Mouse (Mus musculus): ENCODE data around the gene Nwd1.

Gene Nwd1

DNA sequence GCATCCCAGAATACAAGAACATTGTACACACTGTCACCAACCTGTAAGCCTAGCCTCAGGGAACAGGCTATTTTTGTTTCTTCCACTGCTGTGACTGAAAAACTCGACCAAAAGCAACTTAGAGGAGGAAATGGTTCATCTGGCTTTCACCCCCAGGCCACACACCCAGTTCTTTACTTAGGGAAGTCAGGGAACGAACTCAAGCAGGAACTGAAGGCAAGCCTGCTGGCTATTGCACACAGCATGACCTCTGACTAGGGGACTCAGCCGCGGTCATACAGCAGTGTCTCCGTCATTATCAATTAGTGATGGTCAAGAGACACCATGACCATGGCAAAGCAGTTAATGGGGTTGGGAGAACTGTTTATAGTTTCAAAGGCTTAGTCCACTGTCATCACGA, 66.1 kb downstream of the Nwd1 start:
- no peak for DNase-seq

DNA sequence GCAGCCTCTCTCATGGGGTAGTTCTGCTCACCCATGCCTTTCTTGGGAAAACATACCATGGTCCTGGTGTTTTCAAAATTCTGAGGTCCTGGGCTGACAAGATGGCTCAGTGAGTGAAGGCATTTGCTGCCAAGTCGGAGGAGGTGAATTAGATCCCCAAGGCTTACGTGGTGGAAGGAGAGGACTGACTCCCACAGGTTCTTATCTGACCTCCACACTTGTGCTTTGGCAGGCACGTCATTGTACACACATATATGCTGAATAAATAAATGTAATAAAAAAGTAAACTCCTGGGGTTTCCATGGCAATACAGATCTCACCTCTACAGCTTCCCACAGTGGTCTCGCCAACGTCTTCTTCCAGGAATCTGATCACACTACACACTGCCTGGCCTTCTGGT, 70.1 kb downstream of the Nwd1 start:
- DNase-seq: no peak

DNA sequence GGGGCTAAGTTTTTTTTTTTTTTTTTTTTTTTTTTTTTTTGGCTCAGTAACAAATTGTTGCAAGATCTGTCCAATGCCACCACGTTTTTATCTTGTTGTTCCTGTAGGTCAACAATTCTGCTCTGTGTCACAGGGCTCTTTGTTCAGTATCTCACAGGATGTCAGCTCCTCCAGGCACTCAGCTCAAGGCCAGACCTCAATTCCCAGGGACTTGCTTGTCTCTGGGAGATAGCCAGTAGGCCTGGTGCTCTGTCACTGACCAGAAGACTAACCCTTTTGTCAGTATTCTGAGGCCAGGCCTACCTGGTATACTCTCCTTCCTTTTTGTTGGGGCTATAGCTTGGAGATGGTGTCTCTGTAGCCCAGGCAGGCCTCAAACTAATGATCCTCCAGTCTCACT, 74.0 kb downstream of the Nwd1 start:
- no peak for DNase-seq

DNA sequence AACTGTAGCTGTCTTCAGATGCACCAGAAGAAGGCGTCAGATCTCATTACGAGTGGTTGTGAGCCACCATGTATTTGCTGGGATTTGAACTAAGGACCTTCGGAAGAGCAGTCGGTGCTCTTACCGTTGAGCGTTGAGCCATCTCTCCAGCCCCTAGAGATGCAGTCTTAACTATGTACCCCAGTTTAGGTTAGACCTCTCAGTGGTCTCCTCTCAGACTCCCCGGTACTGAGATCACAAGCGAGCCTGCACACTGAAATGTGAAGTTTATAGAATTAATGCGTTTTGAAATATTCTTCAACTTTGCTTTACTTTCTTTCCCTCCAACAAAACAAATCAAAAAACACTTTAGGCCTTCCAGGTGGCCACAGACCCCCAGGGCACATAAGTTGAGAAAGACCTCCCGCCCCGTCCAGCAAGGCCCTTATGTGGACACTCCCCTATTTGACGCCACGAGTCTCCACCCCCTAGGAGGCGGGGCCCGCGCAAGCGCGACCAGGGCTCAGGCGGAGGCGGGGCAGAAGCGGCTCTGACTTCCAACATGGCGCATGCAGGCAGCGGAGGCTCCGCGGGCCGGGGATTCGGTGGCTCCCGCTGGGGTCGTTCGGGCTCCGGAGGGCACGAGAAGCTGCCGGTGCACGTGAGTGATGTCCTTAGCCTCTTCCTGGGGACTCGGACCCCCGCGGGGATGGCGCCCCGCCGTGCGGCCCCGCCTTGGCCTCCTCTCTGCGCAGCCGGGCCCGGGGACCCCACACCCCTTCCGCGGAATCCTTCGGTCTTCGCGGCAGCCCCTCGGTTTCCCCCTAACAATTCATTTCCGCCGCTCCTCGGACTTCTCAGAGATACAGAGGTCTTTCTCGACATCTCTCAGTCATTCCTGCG, 76.5 kb downstream of the Nwd1 start, which contains the start of gene Sin3b:
TSS of gene Sin3b (plus strand) at position 517 of the 882 bp plus-strand sequence.
- peak; percentile 96 to 97 for DNase-seq

DNA sequence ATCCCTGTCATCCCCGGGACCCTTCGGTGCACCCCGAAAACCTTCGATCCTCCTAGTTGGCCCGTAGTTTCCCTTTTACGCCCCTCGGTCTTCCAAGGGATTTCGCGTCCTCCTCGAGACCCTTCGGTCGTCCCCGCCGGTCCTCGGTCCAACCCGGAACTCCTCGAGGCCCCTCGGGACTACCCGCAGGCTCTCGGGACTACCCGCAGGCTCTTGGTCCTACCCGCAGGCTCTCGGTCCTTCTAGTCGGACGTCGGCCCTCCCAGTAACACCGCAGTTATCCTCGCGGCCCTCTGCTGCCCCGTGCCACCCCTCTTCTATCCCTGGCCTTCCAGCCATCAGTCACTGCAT, 77.1 kb downstream of the Nwd1 start:
- peak; percentile 21 to 50 for DNase-seq

DNA sequence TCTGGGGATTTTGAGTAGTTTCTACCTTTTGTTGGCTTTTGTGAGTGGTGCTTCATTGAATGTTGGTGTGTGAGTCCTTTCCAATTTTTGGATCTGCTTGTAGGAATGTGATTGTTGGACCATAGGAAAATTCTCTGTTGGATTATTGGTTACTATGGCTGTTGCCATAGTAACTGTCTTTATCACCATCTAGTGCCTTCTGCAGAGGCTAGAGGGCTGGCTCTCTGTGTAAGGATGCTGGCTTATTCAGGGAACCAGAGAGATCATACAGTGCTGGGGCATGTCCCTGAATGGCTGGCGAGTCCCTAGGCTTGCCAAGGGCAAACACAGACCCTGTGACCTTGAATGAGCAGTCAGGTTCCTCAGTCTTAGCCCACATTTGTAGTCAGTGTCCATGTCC, 82.1 kb downstream of the Nwd1 start:
- DNase-seq: no peak

DNA sequence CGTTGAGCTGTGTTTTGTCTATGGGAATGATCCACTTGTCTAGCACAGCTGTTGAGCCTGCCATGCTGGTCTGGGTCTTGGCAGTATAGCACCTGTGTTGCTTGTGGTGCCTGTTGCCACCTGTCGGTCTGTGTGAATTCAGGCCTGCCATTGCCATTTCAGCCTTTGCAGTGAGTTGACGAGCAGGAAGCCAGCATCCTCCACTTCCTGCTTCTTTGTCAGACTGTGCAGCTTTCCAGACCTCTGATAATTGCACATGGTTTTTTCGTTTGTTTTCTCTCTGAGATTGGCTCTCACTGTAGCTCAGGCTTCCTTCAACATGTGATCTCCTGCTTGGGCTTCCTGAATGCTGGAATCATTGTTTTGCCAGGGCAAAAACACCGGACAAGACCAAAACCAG, 88.5 kb downstream of the Nwd1 start:
- no peak for DNase-seq

DNA sequence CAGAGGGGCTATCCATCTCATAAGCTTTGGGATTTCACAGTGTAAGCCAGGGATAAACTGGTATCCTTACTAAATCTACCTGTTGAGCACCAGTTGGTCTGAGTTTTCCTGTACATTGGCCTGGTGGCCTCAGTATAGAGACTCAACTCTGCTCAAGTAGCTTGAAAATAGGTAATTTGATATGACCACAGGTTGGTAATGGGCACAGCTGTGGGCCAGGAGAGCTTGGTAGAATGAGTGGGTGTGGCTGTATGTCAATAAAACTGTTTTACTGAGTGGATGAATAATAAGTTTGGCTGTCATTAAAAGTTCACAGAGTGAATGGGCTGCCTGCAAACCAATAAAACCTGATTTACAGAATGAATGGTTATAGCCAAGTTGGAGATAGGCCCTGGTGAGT, 90.4 kb downstream of the Nwd1 start:
- no peak for DNase-seq

DNA sequence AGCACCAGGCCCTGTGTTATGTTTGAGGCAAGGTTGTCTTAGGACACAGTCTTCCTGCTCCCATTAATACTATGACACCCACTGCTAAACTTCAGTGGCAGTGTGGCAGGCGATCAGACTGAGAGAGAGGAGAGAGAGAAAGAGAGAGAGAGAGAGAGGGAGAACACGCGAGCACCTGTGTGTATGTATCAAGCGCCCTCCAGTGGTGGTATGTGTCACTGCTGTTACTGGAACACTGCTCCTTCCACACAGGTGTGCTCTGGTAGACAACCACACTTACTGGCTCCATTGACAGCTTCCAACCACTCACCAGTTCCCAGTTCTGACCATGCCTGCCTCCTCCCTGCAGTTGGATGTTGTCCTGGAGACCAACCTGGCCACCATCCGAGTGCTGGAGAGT, 99.5 kb downstream of the Nwd1 start:
- DNase-seq: peak; percentile 63 to 66

DNA sequence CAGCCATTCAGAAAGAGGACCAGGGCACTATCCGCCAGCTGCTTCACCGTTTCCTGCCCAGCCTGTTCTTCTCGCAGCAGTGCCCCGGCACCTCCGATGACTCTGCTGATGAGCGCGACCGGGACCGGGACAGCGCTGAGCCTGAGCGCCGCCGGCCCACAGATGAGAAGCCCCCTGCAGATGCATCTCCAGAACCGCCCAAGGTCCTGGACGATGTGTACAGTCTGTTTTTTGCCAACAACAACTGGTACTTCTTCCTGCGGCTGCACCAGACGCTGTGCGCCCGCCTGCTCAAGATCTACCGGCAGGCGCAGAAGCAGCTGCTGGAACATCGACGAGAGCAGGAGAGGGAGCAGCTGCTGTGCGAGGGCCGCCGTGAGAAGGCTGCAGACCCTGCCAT, 103.3 kb downstream of the Nwd1 start:
- peak in 1 of 2 experiments; percentile 28 for DNase-seq

DNA sequence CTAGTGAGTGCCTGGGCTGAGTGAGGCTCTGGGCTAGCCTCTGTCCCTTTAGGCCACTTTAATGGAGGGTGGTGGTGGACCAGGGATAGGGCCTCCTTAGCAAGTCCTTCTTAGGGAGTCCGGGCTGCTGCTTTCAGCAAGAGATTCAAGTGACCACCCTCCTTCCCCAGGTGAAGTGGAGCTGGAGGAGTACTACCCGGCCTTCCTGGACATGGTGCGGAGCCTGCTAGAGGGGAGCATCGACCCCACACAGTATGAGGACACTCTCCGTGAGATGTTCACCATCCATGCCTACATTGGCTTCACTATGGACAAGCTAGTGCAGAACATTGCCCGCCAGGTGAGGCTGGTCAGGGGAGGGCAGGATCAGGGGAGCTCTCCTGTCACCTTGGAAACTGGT, 103.8 kb downstream of the Nwd1 start:
- DNase-seq: no peak

DNA sequence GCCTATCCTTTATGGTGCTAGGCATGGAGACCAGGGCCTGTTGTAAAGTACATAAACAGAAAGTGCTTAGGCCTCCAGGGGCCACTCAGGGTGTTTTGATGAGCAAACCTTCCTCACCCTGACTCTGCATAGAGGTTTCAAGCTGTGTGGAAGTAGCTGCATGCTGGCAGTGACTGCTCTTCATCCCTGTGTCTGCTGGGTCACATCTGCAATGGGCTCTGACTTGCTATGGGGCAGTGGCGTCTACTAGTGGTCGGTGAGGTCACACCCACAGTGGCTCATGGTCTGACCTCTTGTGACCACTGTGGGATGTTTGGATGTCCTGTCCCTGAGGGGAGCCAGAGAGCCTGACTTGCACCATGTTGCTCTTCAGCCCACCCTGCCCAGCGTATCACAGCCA, 104.6 kb downstream of the Nwd1 start:
- DNase-seq: peak in 1 of 2 experiments; percentile 26

DNA sequence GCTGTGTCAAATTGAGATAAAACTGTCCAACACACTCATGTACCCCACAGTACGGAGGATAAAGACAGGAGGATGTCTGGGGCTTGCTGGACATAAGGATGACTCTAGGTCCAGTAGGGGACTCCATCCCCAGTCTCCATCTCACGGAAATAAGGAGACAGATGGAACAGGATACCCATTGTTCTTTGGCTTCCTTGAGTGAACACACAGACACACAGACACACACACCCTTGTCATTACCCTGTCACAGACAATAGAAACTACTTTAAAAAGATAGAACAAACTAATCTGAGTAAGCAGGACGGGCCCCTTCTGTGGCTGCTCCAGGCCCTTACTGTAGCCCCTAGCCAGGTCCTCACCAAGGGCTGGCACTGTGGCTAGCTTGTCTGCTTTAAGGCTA, 105.8 kb downstream of the Nwd1 start:
- DNase-seq: peak in 1 of 2 experiments; percentile 27

DNA sequence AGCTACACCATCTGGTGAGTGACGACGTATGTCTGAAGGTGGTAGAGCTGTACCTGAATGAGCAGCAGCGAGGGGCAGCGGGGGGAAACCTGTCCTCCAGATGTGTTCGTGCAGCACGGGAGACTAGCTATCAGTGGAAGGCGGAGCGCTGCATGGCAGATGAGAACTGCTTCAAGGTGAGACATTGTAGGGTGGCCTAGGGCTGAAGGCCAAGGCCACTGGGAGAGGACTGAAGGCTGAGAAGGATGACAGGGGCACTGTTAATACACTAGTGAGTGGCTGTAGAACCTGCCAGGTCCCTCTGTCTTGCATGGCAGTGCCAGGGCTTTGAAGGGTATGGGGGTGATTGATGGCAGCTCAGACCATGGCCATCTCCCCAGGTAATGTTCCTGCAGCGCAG, 106.7 kb downstream of the Nwd1 start:
- peak in 1 of 2 experiments; percentile 23 for DNase-seq

DNA sequence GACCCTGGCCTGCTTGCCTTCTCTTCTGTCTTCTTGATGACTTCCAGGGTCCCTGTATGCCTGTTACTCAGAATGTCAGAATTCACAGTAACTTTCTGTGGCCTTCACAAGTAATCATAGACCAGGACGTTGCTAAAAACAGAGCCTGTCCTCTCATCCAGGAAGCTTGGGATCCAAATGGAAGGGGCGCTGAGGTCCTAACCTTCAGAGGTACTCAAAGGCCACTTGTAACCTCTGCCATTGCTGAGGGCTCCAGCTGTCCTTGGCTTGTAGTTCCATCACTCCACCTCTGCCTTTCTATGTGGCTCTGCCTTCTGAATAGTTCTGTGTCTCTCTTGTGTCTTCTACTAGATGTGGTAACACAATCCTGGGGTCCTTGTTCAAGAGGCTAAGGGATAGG, 107.3 kb downstream of the Nwd1 start:
- peak in 1 of 2 experiments; percentile 14 for DNase-seq

DNA sequence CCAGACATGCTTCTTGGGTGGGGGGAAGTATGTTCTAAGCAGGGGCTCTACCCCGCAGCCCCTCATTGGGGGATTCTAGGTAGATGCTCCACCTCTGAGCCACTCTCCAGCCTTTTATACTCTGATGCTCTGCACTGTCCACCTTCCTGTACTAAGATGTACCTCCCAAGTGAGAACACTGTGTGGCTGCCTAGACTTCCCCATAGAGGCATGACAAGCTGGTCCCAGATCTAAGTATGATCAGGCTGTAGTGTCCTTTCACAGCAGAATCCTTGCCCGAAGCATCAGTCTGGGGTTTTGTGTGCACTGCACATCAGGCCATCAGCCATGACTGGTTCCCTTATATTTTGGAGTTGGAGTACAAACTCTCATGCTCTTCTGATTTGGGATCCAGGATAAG, 109.5 kb downstream of the Nwd1 start:
- DNase-seq: peak; percentile 1 to 4

DNA sequence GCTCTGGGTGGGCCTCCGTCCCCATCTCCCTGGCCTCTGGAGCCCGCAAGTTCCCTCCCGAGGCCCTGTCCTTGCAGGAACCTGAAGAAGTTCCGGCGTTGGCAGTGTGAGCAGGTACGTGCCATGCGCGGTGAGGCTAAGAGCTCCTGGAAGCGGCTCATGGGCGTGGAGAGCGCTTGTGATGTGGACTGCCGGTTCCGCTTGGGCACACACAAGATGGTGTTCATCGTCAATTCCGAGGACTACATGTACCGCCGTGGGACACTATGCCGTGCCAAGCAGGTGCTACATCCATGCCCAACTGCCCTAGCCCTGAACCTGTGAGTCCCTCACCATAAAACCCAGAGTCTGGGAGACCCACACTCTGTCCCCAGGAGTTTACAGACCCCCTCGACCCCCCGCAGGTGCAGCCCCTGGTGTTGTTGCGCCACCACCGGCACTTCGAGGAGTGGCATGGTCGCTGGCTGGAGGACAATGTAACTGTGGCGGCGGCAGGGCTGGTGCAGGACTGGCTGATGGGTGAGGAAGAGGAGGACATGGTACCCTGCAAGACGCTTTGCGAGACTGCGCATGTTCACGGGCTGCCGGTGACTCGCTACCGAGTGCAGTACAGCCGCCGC, 110.4 kb downstream of the Nwd1 start:
- DNase-seq: peak in 1 of 2 experiments; percentile 43

DNA sequence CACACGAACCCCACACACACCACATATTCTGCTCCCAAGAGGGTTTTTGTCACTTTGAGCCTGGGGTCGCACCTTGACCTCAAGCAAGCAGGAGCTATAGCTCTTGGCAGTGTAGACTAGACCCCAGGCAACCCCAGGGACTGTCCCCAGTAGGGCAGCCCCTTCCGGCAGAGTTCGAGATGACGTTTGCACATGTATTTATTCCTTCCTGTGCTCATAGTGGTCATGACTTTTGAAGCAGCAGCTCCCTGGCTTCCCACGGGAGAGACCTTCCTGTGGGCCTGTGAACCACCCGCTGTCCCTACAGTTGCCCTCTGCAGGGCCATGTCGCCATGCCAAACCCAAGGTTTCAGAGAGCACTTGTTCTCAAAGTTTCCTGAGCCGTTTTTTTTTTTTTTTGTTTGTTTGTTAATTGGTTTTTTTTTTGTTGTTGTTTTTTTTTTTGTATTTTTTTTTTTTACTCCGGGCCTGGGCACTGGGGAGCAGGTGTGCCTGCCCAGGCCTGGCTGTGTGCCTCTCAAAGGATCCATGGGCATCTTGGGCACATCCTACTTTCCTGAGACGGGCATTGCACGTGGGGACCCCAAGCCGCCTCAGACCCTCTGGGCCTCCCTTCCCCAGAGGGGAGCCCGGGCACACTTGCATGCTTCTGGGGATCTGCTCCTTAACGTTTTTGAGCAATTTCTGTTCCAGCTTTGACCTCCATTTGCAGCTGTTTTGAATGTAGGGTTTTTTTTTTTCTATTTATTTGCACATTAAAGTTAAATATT, 111.1 kb downstream of the Nwd1 start:
- peak in 1 of 2 experiments; percentile 28 for DNase-seq

DNA sequence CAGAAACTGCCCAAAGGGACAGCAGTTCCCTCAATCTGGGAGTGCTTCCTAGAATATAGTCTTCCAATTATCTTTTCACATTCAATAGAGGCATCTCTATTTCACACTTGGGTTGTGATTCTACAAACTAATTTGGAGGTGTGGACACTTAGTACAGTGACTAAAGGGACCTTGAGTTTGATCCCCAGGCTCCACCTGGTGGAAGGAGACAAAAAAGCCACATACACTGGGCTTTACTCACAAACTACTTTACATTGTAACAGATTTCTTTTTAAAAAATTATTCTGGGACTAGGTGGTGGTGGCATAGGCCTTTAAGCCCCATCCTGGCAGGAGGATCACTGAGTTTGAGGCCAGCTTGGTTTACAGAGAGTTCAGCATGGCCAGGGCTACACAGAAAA, 111.8 kb downstream of the Nwd1 start:
- peak in 1 of 2 experiments; percentile 3 for DNase-seq

DNA sequence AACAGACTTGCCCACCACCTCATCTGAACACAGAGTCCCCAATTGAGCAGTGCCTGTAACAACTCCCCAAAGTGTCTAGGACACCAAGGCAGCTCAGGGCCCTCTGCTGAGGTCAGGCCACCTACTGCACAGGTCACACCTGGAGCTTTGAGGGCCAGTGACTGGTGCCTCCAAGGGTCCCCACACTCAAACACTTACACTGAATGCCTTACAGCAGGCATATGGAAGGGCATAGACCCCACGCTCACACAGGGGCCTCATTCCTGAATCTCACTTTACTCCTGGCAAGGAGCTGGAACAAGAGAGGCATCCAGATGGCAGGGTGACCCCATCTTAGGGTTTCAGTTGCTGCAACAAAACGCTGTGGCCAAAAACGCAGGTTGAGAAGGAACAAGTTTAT, 113.7 kb downstream of the Nwd1 start:
- no peak for DNase-seq

DNA sequence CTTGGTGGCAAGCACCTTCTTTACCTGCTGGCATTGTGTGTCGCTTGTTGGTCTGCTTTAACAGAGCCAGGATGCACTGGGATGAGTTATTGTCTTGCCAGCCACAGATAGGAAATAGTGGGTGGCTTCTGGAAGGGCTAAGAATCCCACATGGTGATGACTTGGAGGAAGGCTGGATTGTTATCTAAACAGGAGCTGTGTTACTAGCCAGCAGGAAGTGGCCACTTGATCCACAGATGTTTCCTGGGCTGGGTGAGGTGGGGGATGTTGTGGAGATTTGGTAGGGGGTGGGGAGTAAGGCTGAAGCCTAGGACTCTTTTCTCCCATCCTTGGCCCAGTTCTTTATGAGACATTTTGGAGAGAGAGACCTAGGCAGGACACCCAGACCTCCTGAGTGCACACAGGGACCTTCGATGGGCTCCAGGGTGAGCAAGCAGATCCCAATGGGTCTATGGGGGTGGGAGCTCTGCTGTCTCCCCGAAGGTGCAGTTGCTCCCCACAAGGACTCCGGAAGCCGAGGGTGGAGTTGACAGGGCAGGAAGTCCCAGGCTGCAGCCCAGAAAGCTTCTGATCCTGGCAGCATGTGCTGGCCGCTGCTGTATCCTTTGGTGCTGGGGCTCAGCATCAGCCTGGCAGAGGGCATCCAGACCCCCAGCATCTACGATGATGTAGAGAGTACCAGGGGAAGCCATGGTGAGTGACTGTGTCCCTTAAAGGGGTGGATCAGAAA, 115.0 kb downstream of the Nwd1 start, which contains the start of gene F2rl3:
TSS of gene F2rl3 (plus strand) at position 559 of the 730 bp plus-strand sequence.
- DNase-seq: peak; percentile 29 to 71

DNA sequence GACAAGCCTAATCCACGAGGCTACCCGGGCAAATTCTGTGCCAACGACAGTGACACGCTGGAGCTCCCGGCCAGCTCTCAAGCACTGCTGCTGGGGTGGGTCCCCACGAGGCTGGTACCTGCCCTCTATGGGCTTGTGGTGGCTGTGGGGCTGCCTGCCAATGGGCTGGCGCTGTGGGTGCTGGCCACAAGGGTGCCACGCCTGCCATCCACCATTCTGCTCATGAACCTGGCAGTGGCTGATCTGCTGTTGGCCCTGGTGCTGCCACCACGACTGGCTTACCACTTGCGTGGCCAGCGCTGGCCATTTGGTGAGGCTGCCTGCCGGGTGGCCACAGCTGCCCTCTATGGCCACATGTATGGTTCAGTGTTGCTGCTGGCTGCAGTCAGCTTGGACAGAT, 115.8 kb downstream of the Nwd1 start:
- DNase-seq: no peak

DNA sequence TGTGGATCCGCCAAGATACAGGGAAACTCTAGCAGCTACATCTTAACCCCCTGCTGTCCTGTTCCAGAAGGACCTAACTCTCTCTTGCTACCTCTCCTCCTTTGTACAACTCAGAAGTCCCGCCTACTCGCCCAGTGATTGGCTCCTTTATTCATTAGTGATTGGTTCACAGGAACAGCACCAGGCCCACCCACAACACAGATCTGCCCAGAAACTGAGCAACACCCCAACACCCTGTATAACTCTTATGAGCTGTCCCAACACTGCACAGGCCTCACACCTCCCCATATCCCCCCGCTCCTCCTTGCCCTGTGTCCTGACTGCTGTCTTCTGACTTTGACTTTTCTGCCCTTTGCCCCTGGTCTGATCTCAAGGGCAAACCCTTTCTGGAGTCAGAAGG, 119.2 kb downstream of the Nwd1 start:
- DNase-seq: no peak
